Mouse (Mus musculus): ENCODE measurements at regions not wholly inside any gene's neighbourhood (a gene's known extent, or its start where the extent isn't known, plus 50 kb on each side); places are given as distances from the start of the nearest gene placed in this dataset.
A peak's percentile ranks its signal among the peaks of the same experiment; 100 is the strongest.

DNA sequence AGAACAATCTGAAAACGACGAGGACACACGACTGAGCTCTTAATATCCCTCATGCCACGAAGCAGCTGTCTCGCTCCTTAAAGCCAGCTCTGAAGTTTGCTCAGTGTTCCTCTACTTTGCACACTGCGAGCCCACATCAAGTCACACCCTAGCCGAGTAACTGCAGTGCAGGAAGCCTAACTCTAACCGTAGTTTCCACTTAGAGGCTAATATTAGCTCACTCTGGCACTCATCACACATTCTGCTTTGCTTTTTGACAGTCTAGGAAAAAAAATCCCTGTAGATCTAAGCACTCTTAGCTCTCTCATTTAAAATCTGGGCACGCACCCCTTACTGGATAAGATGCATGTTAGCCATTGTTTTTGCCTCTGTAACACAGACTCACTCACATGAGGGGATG is 195.0 kb downstream of the Gpat3 start:
- no peak for TF ChIP-seq CTCF (IDR thresholded peaks at IDR 0.05)
- intact Hi-C loops (cut with DNase I): no loop called here
- DNase-seq: no peak
- no peak overlapping the region for H3K4me3 ChIP-seq
- no peak overlapping the region for H3K27ac ChIP-seq

DNA sequence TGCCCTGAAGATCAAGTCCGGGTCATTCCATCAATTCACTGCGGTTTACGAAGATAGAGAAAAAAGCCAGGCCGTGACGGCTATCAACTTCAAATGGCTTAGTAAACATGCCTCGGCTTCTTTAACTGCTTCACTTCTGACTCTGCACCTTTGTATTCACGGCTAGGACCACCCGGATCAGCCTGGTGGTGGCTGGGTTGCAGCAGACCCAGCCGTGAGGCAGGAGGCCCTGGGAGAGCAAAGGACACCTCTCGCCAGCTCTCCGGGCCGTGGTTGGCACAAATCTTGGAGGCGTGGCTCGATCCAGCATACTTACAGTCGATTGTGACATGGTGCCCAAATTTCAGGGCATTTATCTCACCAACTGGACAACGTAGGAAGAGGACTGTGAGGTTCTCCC is 187.5 kb downstream of the Gpat3 start:
- TF ChIP-seq CTCF (IDR thresholded peaks at IDR 0.05): no peak
- intact Hi-C loops (cut with DNase I): no loop called here
- Histone ChIP-seq H3K4me3 (no peak overlapping the region), H3K27ac (no peak overlapping the region)
- DNase-seq: peak; percentile 17

DNA sequence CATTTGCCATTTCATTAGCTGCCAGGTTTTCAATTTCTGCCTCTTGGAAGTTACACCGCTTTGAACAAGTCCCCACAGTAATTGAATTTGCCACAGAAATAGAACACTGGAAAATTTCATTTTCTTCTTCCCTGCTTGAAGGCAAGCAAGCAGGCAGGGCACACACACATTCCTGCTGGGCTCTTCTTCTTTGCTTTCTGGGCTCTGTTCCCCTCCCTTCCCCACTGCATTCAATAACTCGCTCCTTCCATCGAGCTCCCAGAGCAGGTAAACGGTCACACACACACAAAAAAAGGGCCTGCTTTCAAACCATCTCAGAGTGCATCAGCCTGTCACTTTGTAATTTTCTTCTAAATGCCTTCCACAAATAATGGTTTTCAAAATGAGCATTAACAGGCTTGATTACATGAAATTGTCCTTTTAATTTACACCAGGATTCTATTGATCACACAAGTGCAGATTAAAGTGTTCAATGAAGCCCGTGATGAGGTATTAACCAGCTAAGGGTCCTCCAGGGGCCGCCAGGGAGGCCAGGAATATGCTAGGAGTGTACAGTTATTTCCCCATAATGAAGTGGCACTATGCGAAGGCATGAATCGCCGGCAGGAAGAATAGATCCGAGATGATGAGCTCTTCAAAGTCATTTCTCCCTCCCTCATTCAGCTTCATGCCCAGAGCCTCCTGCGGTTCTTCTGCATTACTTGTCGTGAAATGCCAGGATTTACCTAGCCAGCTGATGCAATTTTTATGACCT is 186.8 kb downstream of the Gpat3 start:
- Histone ChIP-seq H3K27ac (no peak overlapping the region), H3K4me3 (no peak overlapping the region)
- no peak for TF ChIP-seq CTCF (IDR thresholded peaks at IDR 0.05)
- intact Hi-C loops (cut with DNase I): no loop called here
- DNase-seq: no peak

DNA sequence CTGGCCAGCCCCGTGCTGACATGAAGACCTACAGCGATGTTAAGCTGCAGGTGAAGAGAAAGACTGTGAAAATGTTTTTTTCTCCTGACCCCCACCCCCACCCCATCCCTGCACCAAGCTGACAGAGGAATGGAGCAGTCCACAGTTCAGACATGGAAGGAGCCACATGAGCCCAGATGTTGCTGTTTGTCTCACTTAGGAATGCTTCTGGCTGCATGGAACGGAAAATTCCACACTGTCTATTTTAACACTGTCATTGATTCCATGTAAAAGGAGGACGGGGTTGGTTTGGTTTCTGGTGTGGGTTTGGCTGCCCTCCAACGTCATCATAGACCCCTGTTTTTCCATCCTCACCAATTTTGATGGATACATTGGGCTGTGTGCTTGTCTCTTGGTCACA is 179.3 kb downstream of the Gpat3 start:
- intact Hi-C loops (cut with DNase I): no loop called here
- TF ChIP-seq CTCF (IDR thresholded peaks at IDR 0.05): no peak
- H3K27ac ChIP-seq: no peak overlapping the region
- H3K4me3 ChIP-seq: no peak overlapping the region
- no peak for DNase-seq

DNA sequence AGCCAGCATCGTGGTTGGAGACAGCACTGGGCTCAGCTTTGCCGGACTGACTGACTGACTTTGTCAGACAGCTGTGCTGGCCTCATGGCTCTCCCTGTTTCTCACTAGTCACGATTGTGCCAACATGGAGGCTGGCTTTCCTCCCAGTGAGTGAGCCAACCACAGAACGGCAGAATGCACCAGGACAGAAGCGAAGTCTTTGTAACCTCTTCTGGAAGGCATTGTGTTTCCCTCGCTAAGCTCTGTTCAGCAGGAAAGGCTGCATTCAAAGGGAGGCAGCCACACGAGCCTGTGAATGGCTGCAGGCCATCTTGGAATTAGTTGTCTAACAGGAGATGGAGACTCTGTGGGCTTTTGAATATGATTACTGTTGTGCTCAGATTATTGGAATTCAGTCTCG is 178.3 kb downstream of the Gpat3 start:
- Histone ChIP-seq H3K4me3 (no peak overlapping the region), H3K27ac (no peak overlapping the region)
- intact Hi-C loops (cut with DNase I): no loop called here
- DNase-seq: no peak
- no peak for TF ChIP-seq CTCF (IDR thresholded peaks at IDR 0.05)

DNA sequence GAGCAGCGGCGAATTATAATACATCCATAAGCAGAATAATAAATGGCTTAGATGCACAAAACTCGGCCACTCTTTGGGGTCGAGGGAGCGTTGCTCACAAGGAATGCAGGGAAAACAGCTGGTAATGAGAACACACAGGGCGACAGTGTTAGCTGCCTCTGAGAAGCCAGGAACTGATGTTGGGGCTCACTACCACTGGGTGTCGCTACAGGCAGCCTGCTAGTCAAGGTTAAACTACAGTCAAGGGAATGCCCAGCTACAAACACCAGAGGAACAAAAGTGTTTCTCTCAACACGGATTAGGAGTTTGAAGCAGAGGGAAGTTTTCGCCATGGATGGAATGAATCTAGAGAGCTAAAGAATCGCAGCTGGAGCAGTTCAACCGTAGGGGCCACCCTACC is 175.3 kb downstream of the Gpat3 start:
- no peak overlapping the region for H3K4me3 ChIP-seq
- peak; percentile 76 for TF ChIP-seq CTCF (IDR thresholded peaks at IDR 0.05)
- H3K27ac ChIP-seq: no peak overlapping the region
- peak; percentile 43 for DNase-seq
- intact Hi-C loops (cut with DNase I): no loop called here

DNA sequence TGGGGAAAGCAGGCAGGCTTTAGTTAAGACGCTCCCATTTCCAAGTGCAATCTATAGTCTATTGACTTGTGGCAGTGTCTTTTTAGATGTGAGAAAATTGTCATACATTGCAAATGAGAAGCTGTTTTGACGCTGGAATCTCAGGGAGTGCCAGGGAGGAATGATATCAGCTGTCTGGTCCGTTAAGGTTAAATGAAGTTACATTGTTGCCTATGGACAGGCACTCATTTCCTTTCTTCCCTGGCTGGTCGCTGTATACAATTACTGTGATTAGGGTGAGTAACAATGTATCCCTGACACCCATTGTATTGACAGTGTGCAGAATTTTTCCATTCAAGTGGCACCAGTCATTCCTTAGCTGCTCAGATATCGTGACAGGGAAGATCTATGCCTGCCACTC is 168.3 kb downstream of the Gpat3 start:
- DNase-seq: no peak
- Histone ChIP-seq H3K27ac (no peak overlapping the region), H3K4me3 (no peak overlapping the region)
- no peak for TF ChIP-seq CTCF (IDR thresholded peaks at IDR 0.05)
- intact Hi-C loops (cut with DNase I): no loop called here

DNA sequence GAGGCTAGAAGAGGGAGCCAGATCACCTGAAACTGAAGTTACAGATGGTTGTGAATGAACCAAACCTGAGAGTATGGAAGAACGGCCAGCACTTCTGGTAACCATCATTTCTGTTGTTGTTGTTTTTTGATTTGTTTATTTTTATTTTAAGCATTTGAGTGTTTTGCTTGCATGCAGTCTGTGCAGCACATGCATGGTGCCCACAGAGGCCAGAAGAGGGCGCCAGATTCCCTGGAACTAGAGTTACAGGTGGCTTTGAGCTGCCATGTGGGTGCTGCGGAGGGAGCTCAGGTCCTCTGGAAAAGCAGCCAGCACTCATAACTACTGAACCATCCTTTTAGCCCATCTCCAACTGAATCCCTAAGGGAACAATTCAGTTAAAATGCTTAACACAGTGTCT is 159.7 kb downstream of the Gpat3 start:
- DNase-seq: no peak
- intact Hi-C loops (cut with DNase I): no loop called here
- no peak; the same call in 1 of the 2 replicates for TF ChIP-seq CTCF (IDR thresholded peaks at IDR 0.05)
- no peak overlapping the region for H3K27ac ChIP-seq
- no peak overlapping the region for H3K4me3 ChIP-seq

DNA sequence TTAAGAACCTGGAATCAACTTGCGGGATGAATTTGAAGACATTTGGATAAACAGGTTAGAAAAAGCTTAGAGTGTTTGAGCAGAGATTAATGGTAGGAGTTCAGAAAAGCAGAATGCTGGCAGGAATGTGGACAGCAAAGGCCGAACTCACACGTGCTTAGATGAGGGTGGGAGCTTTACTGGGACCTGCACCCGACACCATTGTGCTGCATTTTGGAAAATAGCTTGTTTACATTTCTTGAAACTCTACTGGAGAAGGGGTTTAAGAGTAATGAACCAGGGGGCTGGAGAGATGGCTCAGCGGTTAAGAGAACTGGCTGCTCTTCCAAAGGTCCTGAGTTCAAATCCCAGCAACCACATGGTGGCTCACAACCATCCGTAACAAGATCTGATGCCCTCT is 154.9 kb downstream of the Gpat3 start:
- DNase-seq: no peak
- Histone ChIP-seq H3K4me3 (no peak overlapping the region), H3K27ac (no peak overlapping the region)
- TF ChIP-seq CTCF (IDR thresholded peaks at IDR 0.05): no peak
- intact Hi-C loops (cut with DNase I): no loop called here

DNA sequence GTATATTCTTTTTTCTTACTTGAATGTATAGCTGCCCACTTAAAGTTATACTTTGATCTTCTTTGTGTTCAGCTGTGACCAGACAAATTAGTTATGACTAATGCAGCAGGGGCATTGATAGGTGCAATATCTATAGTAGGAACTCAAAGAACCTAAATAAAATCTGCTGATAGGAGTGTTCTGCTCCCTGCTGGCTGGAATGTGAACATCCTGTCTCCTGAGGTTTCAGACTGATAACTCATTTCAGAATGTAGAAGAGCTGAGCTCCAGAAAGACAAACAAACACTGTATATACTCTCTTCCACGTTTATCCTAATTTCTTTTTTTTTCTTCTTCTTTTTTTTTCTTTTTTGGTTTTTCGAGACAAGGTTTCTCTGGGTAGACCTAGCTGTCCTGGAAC is 146.9 kb downstream of the Gpat3 start:
- TF ChIP-seq CTCF (IDR thresholded peaks at IDR 0.05): peak; percentile 6; the same call in 1 of the 2 replicates
- no peak for DNase-seq
- intact Hi-C loops (cut with DNase I): no loop called here

DNA sequence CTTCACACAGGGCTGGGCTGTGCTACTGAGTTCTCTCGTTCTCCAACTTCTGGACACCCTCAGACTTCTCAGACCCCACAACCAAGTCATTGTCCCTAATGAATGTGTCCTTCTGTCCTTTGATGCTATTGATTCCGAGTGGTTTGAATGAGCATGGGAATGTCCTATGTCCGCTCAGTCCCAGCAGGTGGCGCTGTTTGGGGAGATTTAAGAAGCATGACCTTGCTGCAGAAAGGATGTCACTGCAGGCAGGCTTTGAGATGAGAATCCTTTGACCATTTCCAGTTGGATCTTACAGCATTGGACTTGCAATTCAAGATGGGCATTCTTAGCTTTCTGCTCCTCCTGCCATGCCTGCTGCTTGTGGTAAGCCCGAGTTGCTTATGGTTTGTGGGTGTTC is 146.1 kb downstream of the Gpat3 start:
- Histone ChIP-seq H3K27ac (no peak overlapping the region), H3K4me3 (no peak overlapping the region)
- intact Hi-C loops (cut with DNase I): no loop called here
- peak; percentile 47 for TF ChIP-seq CTCF (IDR thresholded peaks at IDR 0.05)
- peak; percentile 33 for DNase-seq

More for the DNA sequence above, 146.9 kb downstream of the Gpat3 start:
- no peak overlapping the region for H3K4me3 ChIP-seq
- no peak overlapping the region for H3K27ac ChIP-seq

DNA sequence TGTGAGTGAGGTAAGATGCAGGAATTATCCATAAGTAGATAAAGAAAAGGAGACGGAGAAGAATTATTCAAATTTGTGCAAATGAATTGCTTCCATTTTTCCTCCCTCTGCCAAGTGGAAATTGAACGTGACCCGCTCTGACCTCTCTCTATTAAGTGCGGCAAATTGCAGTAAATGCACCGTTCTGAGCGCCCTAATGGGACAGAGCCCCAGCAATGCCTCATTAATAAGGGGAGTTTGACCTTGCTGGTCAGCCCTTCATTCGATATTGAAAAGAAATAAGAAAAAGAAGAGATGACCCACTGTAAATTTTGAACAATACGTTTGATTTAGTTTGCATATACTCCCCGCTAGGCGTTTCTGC is 137.0 kb downstream of the Gpat3 start:
- Histone ChIP-seq H3K4me3 (no peak overlapping the region), H3K27ac (no peak overlapping the region)
- intact Hi-C loops (cut with DNase I): no loop called here
- TF ChIP-seq CTCF (IDR thresholded peaks at IDR 0.05): no peak
- no peak for DNase-seq

DNA sequence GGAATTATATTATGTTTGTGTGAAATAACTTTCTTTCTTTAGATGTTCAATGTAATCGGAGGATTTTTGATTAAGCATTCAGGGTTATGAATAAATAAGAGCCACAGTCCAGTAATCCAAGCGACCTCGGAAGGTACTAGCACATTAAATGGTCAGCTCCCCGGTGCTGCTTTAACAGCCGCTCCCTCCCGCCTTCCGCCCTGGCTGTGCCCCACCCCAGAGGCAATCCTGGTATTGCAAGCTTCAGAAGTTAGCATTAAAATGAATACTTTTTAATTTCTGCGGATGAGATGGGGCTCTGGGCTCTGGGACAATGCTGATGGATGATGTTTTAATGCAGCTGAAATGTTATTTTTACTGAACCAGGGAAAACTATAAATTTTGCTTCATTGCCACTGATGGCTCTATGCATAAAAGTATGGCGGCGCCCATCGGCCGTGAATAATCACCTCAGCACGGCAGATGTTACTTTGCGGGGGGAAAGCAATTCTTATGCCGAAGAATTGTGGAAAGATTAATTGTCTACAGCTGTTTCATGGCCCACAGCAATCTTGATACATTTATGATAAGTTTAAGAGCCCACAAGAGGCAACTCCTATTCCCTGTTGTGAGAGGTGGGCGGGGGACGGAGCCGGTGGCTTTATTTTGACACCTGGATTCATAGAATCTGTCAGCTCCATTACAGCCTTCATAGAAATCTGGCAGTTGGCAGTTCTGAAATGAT is 136.5 kb downstream of the Gpat3 start:
- Histone ChIP-seq H3K27ac (no peak overlapping the region), H3K4me3 (no peak overlapping the region)
- TF ChIP-seq CTCF (IDR thresholded peaks at IDR 0.05): no peak
- DNase-seq: no peak
- intact Hi-C loops (cut with DNase I): no loop called here

DNA sequence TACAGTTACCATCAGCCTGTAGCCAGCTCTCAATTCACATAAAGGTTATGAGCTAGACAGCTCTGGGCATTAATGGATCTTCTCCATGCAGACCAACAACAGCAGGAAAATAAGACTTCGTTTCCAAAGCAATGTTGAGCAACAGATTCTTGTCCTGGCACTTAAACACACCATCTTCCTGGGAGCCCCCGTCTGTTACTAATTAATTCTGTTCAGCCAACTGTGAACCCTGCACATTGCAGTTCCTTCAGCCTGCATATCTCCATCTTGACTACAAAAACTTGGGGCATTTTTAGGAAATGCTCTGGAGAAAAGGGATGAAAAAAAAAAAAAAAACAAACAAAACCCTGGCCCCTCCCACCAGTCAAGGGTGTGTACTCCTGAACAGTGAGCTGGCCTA is 131.2 kb downstream of the Gpat3 start:
- intact Hi-C loops (cut with DNase I): no loop called here

More for the DNA sequence above, 131.2 kb downstream of the Gpat3 start:
- TF ChIP-seq CTCF (IDR thresholded peaks at IDR 0.05): no peak
- no peak for DNase-seq
- H3K4me3 ChIP-seq: no peak overlapping the region
- no peak overlapping the region for H3K27ac ChIP-seq

Measured in gastrocnemius, adult 2 months (tissue).